Mouse (Mus musculus): ENCODE measurements around the gene Vps33b.

DNA sequence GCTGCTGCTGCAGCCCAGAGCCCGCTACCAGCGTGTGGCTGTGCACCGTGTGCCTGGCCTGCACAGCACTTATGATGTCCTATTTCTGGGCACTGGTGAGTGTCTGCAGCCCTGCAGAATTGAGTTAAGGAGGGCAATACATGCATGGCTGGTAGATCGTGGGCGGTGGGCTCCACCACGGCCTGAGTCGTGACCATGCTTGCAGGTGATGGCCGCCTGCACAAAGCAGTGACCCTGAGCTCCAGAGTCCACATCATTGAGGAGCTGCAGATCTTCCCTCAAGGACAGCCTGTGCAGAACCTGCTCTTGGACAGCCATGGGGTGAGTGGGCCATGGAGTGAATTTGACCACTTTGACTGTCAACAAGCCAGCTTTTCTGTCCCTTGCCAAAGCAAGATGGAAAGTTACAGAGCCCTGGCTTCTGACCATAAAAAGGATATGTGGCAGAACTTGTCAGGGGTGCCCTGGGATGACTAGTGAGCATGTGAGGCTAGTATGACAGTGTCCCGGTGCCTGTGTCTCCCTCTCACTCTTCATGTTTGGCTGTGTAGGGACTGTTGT lies 49.1 kb upstream of the Vps33b start:
- no peak for TF ChIP-seq POLR2A (IDR thresholded peaks at IDR 0.05; ENCODE audit: low read depth, low read length)
- TF ChIP-seq CTCF (IDR thresholded peaks at IDR 0.05; ENCODE audit: extremely low read depth, insufficient read depth, insufficient read length, insufficient replicate concordance): no peak

Measured in spleen, adult 2 months (tissue).